Mouse (Mus musculus) lung, adult 2 months (tissue): ENCODE results near the gene Ptprcap.

Experiments used
- CTCF ChIP-seq: fragments of 200-500 bp; IDR thresholded peaks from 2 replicates; pipeline ENCODE4 v1.5.1; 2011; ENCODE audit warnings: mild to moderate bottlenecking, low read length, control low read depth; ENCODE audit not compliant: insufficient read depth
- POLR2A ChIP-seq: fragments of 200-500 bp; IDR thresholded peaks from 2 replicates; pipeline ENCODE4 v1.6.1; 2011; ENCODE audit warnings: low read depth, mild to moderate bottlenecking, control low read depth, low read length, borderline replicate concordance; ENCODE audit errors: extremely low read depth

DNA sequence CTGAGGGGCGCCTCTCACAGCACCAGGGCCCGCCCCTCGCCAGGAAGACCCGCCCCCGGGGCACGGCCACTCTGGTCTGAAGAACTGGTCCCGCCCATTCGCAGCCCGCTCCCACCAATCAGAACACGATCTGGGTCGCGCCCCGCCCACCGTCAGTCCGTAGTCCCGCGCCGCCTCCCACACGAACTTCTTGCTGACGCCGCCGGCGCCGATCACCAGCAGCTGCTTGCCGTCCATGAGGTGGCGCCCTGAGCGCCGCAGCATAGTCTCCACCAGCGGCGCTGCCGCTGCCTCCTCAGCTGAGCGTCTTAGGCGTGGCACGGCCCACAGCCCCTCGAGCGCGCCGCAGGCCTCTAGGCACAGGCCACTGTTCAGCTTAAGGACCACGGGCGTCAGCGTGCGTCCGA is 16.0 kb downstream of the Ptprcap start:
- TF ChIP-seq CTCF: peak; percentile 61
- peak; percentile 96 for TF ChIP-seq POLR2A
